Mouse (Mus musculus) frontal cortex, adult 2 months (tissue): ENCODE measurements around the gene Uox. TPM values are rescaled to one million over a fixed set of nuclear protein-coding genes. Genes with fewer than 3 reads are reported as not detected.
A peak's percentile ranks its signal among the peaks of the same experiment; 100 is the strongest.

Experiments used
- DNase-seq, 2 experiments: peaks; one replicate each; pipeline ENCODE4 v3.0.0; 2022; ENCODE audit warnings: low spot score in 1 of 2; ENCODE audit errors: extremely low spot score in 1 of 2
- polyA plus RNA-seq: library from polyadenylated mRNA; depleted of rRNA; stranded (reverse); fragments of >200 nt; gene quantifications from 2 replicates; pipeline ENCODE4 v1.2.3, GENCODE M21; 2012

The Uox gene
- polyA plus RNA-seq, 1 experiment = 0.20 TPM

DNA sequence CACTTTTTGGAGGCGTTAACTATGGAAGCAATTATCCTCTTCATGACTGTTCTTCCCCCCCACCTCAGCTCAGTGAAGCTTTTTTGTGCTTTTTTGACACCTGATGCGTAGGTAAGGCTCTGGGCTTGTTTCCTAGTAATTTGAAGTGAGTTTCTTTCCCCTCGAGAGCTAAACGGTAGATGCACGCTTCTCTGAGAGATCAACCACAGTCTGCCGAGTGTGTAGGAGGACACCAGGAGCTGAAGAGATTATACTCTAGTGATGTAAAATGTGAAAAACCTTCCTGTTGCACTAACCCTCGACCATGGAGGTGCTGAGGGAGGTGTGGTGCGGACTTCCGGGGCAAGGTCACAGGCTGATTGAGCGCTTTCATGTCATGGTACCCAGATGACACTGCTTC is 49.9 kb downstream of the Uox start:
- DNase-seq = peak; percentile 74 to 78

DNA sequence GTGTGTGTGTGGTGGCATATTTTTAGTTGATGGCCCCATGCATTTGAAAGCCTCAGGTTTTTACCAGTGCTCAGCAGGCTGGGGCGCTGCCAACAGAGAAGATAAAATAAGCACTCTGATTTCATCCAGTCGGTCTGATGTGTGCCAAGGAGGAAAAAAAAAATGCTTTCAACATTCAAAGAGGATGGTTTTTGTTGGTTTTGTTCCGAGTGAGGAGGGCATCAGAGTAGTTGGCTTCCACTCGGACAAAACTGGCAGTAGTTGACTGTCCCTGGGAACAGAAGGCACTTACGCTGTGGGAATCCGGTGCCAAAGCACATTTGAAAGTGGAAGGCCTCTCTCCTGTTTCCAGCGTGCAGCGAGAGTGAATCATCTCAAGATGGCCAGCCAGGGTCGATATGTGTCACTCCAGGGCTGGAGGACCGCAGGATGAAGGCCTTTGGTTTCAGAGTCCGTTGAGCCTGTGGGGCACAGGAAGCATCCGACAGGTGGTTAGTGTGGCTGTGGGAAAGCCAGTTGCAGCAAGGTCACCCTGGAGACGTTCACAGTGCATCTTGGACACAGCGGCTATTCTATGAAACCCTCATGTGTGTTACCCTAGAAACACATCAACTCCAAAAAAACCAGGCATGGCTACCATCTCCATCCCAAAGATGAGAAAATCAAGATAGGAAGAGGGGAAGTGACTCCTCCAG is 50.5 kb downstream of the Uox start:
- DNase-seq = peak; percentile 88 to 92

DNA sequence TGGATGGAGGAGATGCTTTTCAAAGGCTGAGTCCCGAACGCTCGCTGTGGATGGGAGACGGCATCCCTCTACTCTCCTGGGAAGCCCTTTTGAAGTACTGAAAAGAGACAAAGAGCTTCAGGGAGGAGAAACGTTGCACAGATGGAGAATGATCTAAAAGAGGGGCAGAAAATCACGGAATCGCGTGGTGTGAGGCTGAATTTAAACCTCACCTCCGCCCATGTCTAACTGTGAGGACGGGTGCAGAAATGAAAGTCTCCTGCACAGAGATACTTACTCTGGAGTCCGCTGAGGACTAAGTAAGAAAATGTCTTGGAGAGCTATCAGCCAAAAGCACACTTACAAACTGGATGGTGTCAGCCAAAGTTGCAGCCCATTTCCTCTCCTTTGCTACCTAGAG is 51.7 kb downstream of the Uox start:
- DNase-seq = peak; percentile 67 to 80

DNA sequence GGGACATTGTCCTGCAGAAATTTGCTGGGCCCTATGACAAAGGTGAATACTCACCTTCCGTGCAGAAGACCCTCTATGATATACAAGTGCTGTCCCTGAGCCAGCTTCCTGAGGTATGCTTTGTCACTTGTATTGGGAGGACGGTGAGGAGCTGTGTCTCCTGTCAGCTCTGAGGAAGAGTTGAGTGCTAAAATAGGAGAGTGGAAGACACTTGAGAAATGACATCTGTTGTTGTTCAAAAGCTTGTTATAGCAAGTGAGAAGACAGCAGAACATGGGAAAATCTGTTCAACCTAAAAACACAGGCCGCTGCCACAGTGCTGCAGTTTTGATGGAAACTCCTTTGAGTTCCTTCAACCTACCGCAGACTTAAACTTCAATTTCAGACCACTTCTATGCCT is 55.5 kb downstream of the Uox start:
- DNase-seq = peak; percentile 27 to 53

DNA sequence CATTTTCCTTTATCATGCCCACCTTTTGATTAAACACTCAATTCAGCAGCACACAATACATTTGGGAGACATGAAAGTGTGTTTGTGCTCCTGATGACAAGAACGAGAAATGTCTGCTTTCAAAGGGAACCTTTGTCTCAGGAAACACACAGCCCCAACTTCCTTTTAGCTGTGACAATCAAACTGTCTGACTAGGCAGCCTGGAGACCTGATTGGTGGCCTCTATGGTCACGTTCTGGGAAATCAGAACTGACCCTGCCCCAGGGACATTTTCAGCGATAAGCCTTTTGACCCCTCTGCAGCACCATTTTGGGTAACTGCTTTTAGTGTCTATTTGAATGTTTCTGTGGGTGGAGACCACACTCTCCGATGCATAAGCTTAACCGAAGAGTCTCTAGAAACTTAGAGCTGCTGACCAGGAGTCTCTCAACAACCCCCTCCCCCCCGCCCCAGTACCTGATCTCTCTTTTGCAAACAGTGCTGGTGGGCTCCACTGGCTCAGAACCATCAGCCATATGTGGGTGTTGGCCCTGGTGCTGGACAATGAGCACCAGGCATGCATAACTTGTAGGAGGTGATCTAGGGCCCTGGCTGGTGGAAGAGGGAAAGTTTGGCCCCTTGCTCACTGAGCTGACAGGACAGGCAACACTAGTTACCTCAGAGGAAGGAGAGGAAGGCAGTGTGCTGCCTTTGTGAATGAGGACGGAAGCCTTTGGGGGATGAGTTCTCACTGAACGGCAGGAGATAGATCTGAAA is 58.2 kb downstream of the Uox start:
- DNase-seq = no peak

DNA sequence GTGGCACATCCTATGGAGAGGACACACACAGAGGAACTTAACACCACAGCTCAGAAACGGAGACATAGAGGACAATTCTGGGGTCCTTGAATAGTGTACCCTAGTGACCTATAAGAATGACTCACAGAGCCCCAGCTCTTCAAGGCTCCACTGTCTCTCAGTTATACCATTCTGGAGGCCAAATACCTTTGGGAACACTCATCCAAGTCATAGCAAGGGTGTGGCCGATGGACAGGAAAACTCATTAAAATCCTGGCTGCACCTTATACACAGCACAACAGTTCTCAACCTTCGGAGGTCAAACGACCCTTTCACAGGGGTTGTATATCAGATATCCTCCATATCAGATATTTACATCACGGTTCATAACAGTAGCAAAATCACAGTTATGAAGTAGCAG is 62.3 kb downstream of the Uox start:
- DNase-seq = no peak

DNA sequence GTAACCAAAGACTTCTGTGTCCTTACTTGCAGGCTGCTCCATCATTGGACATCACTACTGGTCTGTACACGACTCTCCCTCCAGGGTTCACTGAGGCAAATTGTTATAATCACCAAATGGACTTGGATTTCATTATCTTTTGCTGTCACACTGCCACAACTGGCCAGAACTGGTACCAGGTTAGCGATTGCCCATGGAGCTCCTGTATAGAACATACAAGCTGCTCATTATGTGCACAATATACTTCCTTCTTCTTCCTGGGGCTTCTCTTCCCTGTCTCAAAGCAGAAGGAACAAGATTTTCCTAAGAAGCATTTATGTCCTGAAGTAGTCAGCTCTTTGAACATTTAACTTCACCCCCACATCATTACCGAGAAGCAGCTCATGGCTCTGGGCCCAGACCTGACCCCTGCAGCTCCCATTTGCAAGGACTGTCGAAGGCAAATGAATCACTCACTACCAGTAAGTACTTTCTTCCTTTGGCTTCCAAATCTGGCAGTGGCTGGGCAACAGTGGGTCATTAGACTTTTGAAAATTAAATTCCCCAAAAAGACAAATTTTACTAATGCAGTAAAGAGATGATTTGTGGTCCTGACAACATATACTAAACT is 71.7 kb downstream of the Uox start:
- DNase-seq = no peak

DNA sequence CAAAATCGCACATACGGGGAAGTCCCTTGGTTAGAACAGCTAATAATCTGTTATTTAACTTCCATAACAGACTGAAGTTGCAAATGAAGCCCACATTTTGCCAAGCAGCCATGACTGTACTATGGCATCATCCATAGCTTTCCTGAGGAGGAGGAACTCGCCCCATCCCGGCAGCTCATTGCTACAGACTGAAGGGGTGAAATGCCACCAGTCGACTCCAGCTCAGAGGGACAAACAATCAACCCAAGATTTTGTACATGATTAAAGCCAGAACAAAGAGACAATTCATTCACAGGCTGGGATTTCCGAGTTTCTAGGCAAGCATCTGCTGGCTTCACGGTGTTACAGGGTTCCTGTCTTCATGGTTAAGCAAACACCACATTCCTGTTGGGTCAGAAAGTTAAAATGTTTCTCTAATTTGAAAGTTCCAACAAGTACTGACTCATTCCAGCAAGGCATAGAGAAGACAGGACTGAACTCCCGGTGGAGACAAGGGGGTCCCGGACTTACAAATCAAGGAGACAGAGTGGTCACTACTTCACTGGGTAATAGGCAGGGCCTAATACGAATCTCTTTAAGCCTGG is 79.2 kb downstream of the Uox start:
- DNase-seq = no peak

DNA sequence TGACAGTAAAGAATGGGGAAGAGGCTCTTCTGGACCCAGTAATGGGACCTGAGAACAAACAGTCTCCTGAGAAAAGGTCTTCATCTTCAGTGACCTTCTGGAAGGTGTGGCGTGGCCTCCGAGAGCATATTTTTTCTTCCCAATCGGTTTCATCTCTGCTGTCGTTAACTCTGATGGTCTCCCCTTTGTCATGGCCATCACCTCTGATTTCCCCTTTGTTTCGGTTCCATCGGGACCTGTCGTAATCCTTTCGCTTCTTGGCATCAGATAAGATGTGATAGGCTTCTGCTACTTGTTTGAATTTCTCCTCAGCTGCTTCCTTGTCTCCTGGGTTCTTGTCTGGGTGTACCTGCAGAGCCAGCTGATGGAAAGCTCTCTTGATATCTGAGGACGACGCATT is 80.5 kb downstream of the Uox start:
- DNase-seq = no peak

DNA sequence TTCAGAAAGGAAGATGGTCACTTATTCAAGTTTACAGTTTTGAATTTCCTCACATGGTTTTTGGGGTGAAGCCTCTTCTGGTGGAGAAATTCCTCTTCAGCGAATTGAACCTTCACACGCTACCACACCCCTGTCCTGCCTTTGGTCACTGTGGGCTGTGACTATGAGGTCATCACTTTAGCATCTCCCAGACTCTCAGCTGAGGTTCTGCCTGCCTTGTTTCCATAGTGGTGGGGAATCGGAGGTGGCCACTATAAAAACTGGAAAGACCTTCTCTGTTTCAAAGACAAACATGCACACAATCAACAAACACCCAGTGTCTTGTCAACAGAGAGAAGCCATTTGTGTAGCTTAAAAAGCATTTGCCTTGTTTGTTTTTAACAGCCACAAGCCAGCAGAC is 81.0 kb downstream of the Uox start, which contains the start of gene 4930503B20Rik:
Gene 4930503B20Rik, minus strand, starts transcription at position 101 of the 400 bp plus-strand sequence.
- DNase-seq = no peak

DNA sequence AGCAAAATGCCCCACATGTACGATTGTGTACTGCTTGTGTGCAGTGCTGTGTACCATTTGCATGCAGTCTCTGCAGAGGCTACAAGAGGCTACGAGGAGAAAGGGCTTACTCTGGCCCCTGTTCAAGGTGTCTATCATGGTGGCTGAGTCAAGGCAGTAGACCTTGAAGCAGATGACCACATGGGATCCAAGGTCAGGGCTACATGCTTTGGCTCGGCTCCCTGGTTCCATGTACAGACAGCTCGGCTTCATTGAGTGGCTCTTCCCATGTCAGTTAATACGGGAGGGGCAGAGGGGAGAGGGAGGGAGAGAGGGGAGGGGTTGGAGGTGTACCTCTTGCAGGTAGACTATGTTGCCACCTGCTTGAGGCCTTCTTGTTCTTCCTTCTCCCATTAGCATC is 82.2 kb downstream of the Uox start:
- DNase-seq = no peak

DNA sequence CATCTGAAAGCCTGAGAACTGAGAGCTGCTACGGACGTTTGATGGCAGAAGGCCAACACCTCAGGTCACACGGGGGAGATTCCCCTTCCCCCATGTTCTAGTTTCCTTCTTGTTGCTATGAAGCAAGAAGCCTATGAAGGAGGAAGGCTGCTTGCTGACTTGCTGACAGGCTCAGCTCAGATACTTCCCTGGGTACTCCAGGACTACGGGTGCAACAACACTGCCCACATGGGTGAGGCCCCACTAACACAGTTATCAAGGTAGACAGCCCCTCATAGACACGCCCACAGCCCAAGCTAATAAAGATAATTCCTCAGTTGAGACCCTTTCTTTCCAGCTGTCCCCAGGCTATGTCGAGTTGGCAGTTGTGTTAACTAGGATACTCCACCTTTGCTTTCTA is 83.5 kb downstream of the Uox start:
- DNase-seq = no peak

DNA sequence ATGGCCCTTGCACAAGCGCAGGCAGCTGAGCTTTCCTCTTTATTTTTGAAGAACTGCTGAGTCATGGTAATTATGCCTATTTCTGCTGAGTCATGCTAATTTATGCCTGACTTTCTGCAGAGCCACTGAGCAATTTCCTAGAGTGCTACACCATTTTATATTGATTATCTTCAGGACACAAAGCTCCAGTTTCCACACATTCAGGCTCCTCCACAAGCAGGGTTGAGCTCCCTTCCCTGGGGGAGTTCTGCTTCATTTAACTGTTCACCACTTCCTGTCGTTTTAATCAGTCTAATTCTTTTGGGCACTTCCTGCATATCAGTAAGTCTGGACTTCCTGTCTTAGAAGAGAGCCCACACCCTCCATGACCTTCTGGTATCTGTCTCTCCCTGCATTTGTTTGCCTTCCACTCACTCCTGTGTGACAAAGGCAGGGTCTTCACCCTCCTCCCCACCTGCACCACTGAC is 84.9 kb downstream of the Uox start:
- no peak for DNase-seq

DNA sequence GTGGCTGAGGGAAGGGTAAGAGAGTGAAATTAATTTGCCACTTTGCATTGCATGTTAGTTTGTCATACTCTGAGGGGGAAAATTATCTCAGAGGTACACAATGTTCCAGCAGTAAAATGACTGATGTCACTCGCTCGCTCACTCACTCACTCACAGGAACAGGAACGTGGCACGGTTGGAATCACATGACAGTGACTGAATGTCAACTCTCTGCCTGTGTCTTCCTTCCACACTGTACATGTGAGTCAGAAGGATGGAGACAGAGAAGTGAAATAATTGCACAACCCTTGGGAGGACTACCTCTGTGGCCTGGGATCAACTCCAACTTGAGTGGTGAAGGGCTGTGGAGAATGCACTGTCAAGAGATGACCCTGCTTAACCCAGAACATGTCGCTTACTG is 87.2 kb downstream of the Uox start:
- no peak for DNase-seq

DNA sequence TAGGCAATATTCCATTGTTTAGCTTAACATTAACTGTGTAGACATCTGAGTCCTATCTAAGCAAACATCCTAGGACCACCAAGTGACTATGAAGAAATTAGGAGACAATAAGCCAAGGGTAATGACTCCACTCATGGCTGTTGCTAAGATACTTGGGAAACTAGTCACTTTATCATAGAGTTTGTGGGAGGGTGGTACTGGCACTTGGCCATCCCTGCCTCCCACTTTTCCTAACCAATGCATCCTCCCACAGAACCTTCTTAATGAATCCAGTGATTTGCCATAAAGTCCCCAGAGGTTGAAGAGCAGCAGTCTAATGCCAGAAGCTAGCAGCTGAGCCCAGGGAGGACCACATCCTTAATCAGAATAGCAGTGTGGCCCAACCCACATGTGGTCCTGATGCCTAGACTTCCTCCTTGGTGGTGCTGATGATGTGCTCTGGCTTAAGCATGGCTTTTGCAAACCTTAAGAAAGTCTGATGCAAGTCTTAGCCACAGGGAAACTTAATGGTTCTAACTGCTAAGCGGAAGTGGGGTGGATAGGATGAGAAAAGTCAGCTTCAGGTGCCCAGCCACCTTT is 87.9 kb downstream of the Uox start:
- no peak for DNase-seq

DNA sequence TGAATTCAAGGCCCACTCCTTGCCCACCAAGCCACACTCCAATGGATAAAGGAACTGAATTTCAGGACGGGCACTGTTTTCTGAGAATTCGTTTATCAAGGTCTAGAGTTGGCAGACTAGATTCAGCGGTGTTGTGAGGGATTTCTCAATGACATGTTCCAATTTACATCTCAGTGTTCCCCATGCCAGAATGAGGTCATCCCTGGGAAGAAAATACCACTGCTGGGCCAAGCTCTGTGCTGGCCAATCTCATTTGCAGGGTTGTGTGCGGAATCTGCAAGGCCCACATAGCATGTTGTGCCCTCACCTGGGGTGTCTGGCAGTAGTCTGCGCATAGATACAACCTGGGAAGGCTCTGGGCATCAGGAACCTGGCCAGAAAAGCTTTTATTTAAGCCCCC is 89.1 kb downstream of the Uox start:
- DNase-seq = no peak

DNA sequence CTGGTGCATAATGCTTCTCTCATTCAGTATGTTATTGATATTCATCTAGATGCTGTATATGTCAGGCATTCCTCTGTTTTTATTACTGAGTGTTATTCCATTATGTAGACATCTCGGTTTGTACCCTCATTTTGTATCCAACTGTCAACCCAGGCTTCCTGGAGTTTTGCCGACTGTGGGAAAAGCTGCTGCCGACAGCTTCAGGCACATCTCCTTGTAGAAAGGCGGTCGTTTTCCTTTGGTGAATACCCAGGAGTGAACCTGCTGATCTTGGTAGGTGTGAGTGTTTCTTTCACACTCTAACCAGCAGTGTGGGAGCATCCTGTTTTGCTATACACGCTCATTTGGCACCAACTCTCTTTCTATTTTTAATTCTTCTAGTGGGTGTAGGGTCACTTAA is 90.8 kb downstream of the Uox start:
- no peak for DNase-seq

DNA sequence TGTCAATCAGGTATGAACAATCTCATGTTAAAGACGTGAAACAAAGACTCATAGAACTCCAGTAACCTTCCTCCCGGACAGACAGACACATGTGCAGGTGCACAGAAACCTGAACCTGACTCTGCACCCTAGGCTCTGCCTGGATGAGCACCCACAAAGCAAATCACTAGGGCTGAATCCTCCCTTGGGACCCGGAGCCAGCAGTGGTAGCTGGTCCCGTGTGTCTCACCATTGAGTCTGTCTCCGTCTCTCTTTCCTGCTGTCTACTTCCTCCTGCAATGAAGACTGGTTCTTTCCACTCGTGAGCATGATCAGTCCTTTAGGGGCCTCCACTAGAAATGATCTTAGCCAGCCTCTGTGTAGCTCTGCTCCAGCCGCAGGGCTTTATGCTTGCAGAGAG is 91.7 kb downstream of the Uox start:
- DNase-seq = no peak

DNA sequence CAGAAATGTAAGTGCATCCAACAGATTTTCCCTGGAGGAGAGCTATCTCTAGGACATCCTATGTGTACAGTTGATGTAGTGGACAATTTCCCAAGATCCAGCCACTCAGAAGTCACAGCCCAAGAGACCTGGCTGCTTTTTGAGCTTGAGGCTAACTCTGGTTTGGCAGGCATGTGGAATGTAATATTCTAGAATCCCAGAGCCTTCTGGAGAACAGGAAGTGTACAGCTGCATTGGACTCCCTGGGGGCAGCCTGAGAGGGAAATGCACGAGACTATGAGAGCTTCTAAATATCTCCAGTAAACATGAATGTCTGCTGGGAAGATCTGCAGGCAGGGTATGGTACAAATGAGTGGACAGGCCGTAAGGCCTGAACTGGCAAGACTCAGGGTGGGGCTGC is 100.9 kb downstream of the Uox start:
- DNase-seq = no peak

DNA sequence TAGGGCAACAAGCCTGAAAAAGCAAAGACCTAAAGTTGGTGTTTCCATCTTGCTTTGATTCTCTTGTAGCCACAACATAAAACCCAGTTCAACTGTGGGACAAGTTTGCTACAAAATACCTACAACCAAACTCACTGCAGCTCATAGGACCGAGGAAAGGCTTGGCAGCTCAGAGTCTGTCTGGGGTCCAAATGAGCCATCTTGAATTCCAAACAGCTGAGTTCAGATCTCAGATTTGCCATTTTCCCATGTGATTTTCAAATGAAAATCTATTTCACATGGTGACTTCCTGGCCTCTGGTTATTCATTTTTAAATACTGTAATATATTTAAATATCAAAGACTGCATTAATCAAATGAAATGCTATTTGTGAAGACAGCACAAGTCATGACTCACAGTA is 104.9 kb downstream of the Uox start:
- DNase-seq = no peak

DNA sequence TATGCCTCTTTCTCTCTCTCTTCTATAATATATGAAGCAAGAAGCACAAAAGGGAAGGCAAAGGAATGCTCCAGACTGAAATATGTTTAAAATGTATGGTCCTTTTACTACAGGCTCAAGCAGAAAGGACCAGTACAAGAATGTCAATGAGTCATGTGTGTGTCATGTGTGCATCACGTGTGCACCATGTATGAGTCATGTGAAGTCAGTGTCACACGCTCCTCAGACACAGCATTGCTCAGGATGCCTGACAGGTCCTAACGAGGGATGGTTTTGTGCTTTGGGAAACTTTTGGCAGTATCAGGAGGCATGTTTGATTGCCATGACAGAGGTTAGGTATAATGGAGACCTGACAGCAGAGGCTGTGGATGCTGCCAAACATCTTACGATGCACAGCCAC is 106.0 kb downstream of the Uox start:
- DNase-seq = no peak
